Mouse (Mus musculus): ENCODE measurements around the gene Mgrn1.

Gene Mgrn1

GRCm38 (mm10) chr16:4940311-4940850 lies 54.3 kb downstream of the Mgrn1 start:
- in situ Hi-C loops (cut with MboI, MseI) = no loop called here

- in situ Hi-C loops (cut with MboI, MseI) = no loop called here
Observed at GRCm38 (mm10) chr16:4941016-4941415, 55.0 kb downstream of the Mgrn1 start.

GRCm38 (mm10) chr16:4942868-4943267 lies 56.8 kb downstream of the Mgrn1 start:
- in situ Hi-C loops (cut with MboI, MseI) = no loop called here

- in situ Hi-C loops (cut with MboI, MseI) = no loop called here
Observed at GRCm38 (mm10) chr16:4943431-4943830, 57.4 kb downstream of the Mgrn1 start.

- in situ Hi-C loops (cut with MboI, MseI) = no loop called here
Observed at GRCm38 (mm10) chr16:4945415-4945814, 59.4 kb downstream of the Mgrn1 start.

- in situ Hi-C loops (cut with MboI, MseI) = no loop called here
Observed at GRCm38 (mm10) chr16:4946155-4946554, 60.1 kb downstream of the Mgrn1 start.

GRCm38 (mm10) chr16:4947378-4947777 lies 61.3 kb downstream of the Mgrn1 start:
- in situ Hi-C loops (cut with MboI, MseI) = no loop called here

GRCm38 (mm10) chr16:4956609-4957008 lies 70.6 kb downstream of the Mgrn1 start:
- in situ Hi-C loops (cut with MboI, MseI) = no loop called here

- in situ Hi-C loops (cut with MboI, MseI) = no loop called here
Observed at GRCm38 (mm10) chr16:4957446-4957845, 71.4 kb downstream of the Mgrn1 start.

- in situ Hi-C loops (cut with MboI, MseI) = no loop called here
Observed at GRCm38 (mm10) chr16:4960260-4960659, 74.2 kb downstream of the Mgrn1 start.

GRCm38 (mm10) chr16:4963346-4963745 lies 77.3 kb downstream of the Mgrn1 start:
- in situ Hi-C loops (cut with MboI, MseI) = no loop called here

GRCm38 (mm10) chr16:4963797-4964709 lies 78.0 kb downstream of the Mgrn1 start, which contains the start of gene Anks3:
Anks3 (minus strand) TSS chr16:4964205.
- in situ Hi-C loops (cut with MboI, MseI) = no loop called here

- in situ Hi-C loops (cut with MboI, MseI) = loop anchor here in 1 of 2 experiments (5.0 kb wide), 1 partner anchor 177 kb away; no protein-coding TSS in a partner anchor
Observed at GRCm38 (mm10) chr16:4964731-4965391, 78.8 kb downstream of the Mgrn1 start.

- in situ Hi-C loops (cut with MboI, MseI) = loop anchor here in 1 of 2 experiments (5.0 kb wide), 1 partner anchor 177 kb away; no protein-coding TSS in a partner anchor
Observed at GRCm38 (mm10) chr16:4965392-4966129, 79.5 kb downstream of the Mgrn1 start.

GRCm38 (mm10) chr16:4968426-4968825 lies 82.4 kb downstream of the Mgrn1 start:
- in situ Hi-C loops (cut with MboI, MseI) = loop anchor here in 1 of 2 experiments (5.0 kb wide), 1 partner anchor 174 kb away; no protein-coding TSS in a partner anchor

- in situ Hi-C loops (cut with MboI, MseI) = loop anchor here in 1 of 2 experiments (5.0 kb wide), 1 partner anchor 173 kb away; no protein-coding TSS in a partner anchor
Observed at GRCm38 (mm10) chr16:4969055-4969843, 83.2 kb downstream of the Mgrn1 start.

- in situ Hi-C loops (cut with MboI, MseI) = no loop called here
Observed at GRCm38 (mm10) chr16:4971626-4972025, 85.6 kb downstream of the Mgrn1 start.

- in situ Hi-C loops (cut with MboI, MseI) = no loop called here
Observed at GRCm38 (mm10) chr16:4974521-4974920, 88.5 kb downstream of the Mgrn1 start.

GRCm38 (mm10) chr16:4976180-4976579 lies 90.1 kb downstream of the Mgrn1 start:
- in situ Hi-C loops (cut with MboI, MseI) = loop anchor here in 1 of 2 experiments (25.0 kb wide), 1 partner anchor 636 kb away; no protein-coding TSS in a partner anchor
